Mouse (Mus musculus): ENCODE measurements around the gene Ugt1a6b. TPM values are rescaled to one million over a fixed set of nuclear protein-coding genes. Genes with fewer than 3 reads are reported as not detected.

Gene Ugt1a6b
- polyA plus RNA-seq, 1 experiment from 2014 or later: 10.9 TPM

- WGBS (ENCODE audit: insufficient replicate concordance): 32% methylated on average over 5 of the region's 5 CpGs
- H3K9me3 ChIP-seq (replicated peaks): peaks cover 37% of the 10 kb centered on the region; the same call in 1 of the 2 replicates
These were observed 123.8 kb downstream of the Ugt1a6b start, which contains the start of gene Mroh2a for GRCm38 (mm10) chr1:88226670-88227379. Gene Mroh2a (plus strand): TSS chr1:88226986.

GRCm38 (mm10) chr1:88227482-88227881 lies 124.4 kb downstream of the Ugt1a6b start:
- no peak overlapping the region for H3K4me2 ChIP-seq
- 40% methylated on average over 2 of the region's 2 CpGs for WGBS (ENCODE audit: insufficient replicate concordance)
- no peaks in the 10 kb centered on the region for H3K27me3 ChIP-seq
- ATAC-seq (ENCODE audit: insufficient read depth): no peak
- no peak overlapping the region for H3K9ac ChIP-seq
- peaks cover 38% of the 10 kb centered on the region; the same call in 1 of the 2 replicates for H3K9me3 ChIP-seq (replicated peaks)
- H3K4me3 ChIP-seq (replicated peaks): no peak overlapping the region
- no peaks in the 10 kb centered on the region for H3K36me3 ChIP-seq (replicated peaks)
- H3K4me1 ChIP-seq (replicated peaks): no peaks in the 10 kb centered on the region
- no peak overlapping the region for H3K27ac ChIP-seq (replicated peaks)

More at GRCm38 (mm10) chr1:88226670-88227379, 123.8 kb downstream of the Ugt1a6b start, which contains the start of gene Mroh2a:
- H3K4me1 ChIP-seq (replicated peaks): no peaks in the 10 kb centered on the region
- 0 out of 2 replicates have a peak, but pooled peaks have one; percentile 8 for ATAC-seq (ENCODE audit: insufficient read depth)
- no peaks in the 10 kb centered on the region for H3K27me3 ChIP-seq
- H3K36me3 ChIP-seq (replicated peaks): no peaks in the 10 kb centered on the region
- H3K27ac ChIP-seq (replicated peaks): no peak within 1 kb of the TSS
- H3K9ac ChIP-seq: no peak within 1 kb of the TSS
- no peak within 1 kb of the TSS for H3K4me2 ChIP-seq
- H3K4me3 ChIP-seq (replicated peaks): no peak within 1 kb of the TSS

- WGBS (ENCODE audit: insufficient replicate concordance): 55% methylated on average over 7 of the region's 7 CpGs
- no peak overlapping the region for H3K4me3 ChIP-seq (replicated peaks)
- no peak overlapping the region for H3K4me2 ChIP-seq
- no peaks in the 10 kb centered on the region for H3K36me3 ChIP-seq (replicated peaks)
- ATAC-seq (ENCODE audit: insufficient read depth): no peak
- H3K9me3 ChIP-seq (replicated peaks): peaks cover 45% of the 10 kb centered on the region; the same call in 1 of the 2 replicates
- H3K27me3 ChIP-seq: no peaks in the 10 kb centered on the region
- H3K27ac ChIP-seq (replicated peaks): no peak overlapping the region
- H3K4me1 ChIP-seq (replicated peaks): no peaks in the 10 kb centered on the region
- H3K9ac ChIP-seq: no peak overlapping the region
These were observed 125.1 kb downstream of the Ugt1a6b start for GRCm38 (mm10) chr1:88228121-88228520.

GRCm38 (mm10) chr1:88229566-88229965 lies 126.5 kb downstream of the Ugt1a6b start:
- H3K4me3 ChIP-seq (replicated peaks): no peak overlapping the region
- WGBS (ENCODE audit: insufficient replicate concordance): 58% methylated on average over 3 of the region's 3 CpGs
- H3K27ac ChIP-seq (replicated peaks): no peak overlapping the region
- no peak overlapping the region for H3K4me2 ChIP-seq
- H3K27me3 ChIP-seq: no peaks in the 10 kb centered on the region
- no peaks in the 10 kb centered on the region for H3K4me1 ChIP-seq (replicated peaks)
- ATAC-seq (ENCODE audit: insufficient read depth): no peak
- H3K9me3 ChIP-seq (replicated peaks): peaks cover 46% of the 10 kb centered on the region; the same call in 1 of the 2 replicates
- H3K9ac ChIP-seq: no peak overlapping the region
- no peaks in the 10 kb centered on the region for H3K36me3 ChIP-seq (replicated peaks)

- no peak overlapping the region for H3K9ac ChIP-seq
- H3K4me2 ChIP-seq: no peak overlapping the region
- 65% methylated on average over 5 of the region's 5 CpGs for WGBS (ENCODE audit: insufficient replicate concordance)
- H3K36me3 ChIP-seq (replicated peaks): no peaks in the 10 kb centered on the region
- no peaks in the 10 kb centered on the region for H3K4me1 ChIP-seq (replicated peaks)
- no peaks in the 10 kb centered on the region for H3K27me3 ChIP-seq
- ATAC-seq (ENCODE audit: insufficient read depth): no peak
- no peak overlapping the region for H3K4me3 ChIP-seq (replicated peaks)
- H3K27ac ChIP-seq (replicated peaks): no peak overlapping the region
- peaks cover 47% of the 10 kb centered on the region; the same call in 1 of the 2 replicates for H3K9me3 ChIP-seq (replicated peaks)
These were observed 126.9 kb downstream of the Ugt1a6b start for GRCm38 (mm10) chr1:88229986-88230385.

- WGBS (ENCODE audit: insufficient replicate concordance): 58% methylated on average over 7 of the region's 7 CpGs
- Histone ChIP-seq H3K36me3 (replicated peaks) (no peaks in the 10 kb centered on the region), H3K9me3 (replicated peaks) (peaks cover 50% of the 10 kb centered on the region; the same call in 1 of the 2 replicates), H3K4me2 (no peak overlapping the region), H3K4me3 (replicated peaks) (no peak overlapping the region), H3K4me1 (replicated peaks) (no peaks in the 10 kb centered on the region), H3K27me3 (no peaks in the 10 kb centered on the region), H3K27ac (replicated peaks) (no peak overlapping the region), H3K9ac (no peak overlapping the region)
- no peak for ATAC-seq (ENCODE audit: insufficient read depth)
These were observed 127.4 kb downstream of the Ugt1a6b start for GRCm38 (mm10) chr1:88230421-88230820.

- no peak for ATAC-seq (ENCODE audit: insufficient read depth)
- H3K9ac ChIP-seq: no peak overlapping the region
- no peak overlapping the region for H3K4me3 ChIP-seq (replicated peaks)
- no peak overlapping the region for H3K4me2 ChIP-seq
- H3K27ac ChIP-seq (replicated peaks): no peak overlapping the region
- no peaks in the 10 kb centered on the region for H3K4me1 ChIP-seq (replicated peaks)
- no peaks in the 10 kb centered on the region for H3K27me3 ChIP-seq
- no peaks in the 10 kb centered on the region for H3K36me3 ChIP-seq (replicated peaks)
- 55% methylated on average over 6 of the region's 6 CpGs for WGBS (ENCODE audit: insufficient replicate concordance)
- H3K9me3 ChIP-seq (replicated peaks): peaks cover 52% of the 10 kb centered on the region; the same call in 1 of the 2 replicates
These were observed 128.1 kb downstream of the Ugt1a6b start for GRCm38 (mm10) chr1:88230981-88231802.

- Histone ChIP-seq H3K4me2 (no peak overlapping the region), H3K36me3 (replicated peaks) (no peaks in the 10 kb centered on the region), H3K4me3 (replicated peaks) (no peak overlapping the region), H3K4me1 (replicated peaks) (no peaks in the 10 kb centered on the region), H3K9ac (no peak overlapping the region), H3K27me3 (no peaks in the 10 kb centered on the region), H3K9me3 (replicated peaks) (peaks cover 45% of the 10 kb centered on the region; the same call in 1 of the 2 replicates), H3K27ac (replicated peaks) (no peak overlapping the region)
- no peak for ATAC-seq (ENCODE audit: insufficient read depth)
- WGBS (ENCODE audit: insufficient replicate concordance): 49% methylated on average over 7 of the region's 7 CpGs
These were observed 128.9 kb downstream of the Ugt1a6b start for GRCm38 (mm10) chr1:88231803-88232499.

GRCm38 (mm10) chr1:88232664-88233380 lies 129.8 kb downstream of the Ugt1a6b start:
- ATAC-seq (ENCODE audit: insufficient read depth): no peak
- 43% methylated on average over 3 of the region's 3 CpGs for WGBS (ENCODE audit: insufficient replicate concordance)
- Histone ChIP-seq H3K27ac (replicated peaks) (no peak overlapping the region), H3K4me2 (no peak overlapping the region), H3K4me3 (replicated peaks) (no peak overlapping the region), H3K36me3 (replicated peaks) (no peaks in the 10 kb centered on the region), H3K9me3 (replicated peaks) (peaks cover 42% of the 10 kb centered on the region), H3K4me1 (replicated peaks) (no peaks in the 10 kb centered on the region), H3K27me3 (no peaks in the 10 kb centered on the region), H3K9ac (no peak overlapping the region)

- Histone ChIP-seq H3K9ac (no peak overlapping the region), H3K9me3 (replicated peaks) (peaks cover 50% of the 10 kb centered on the region), H3K4me3 (replicated peaks) (no peak overlapping the region), H3K4me1 (replicated peaks) (no peaks in the 10 kb centered on the region), H3K36me3 (replicated peaks) (no peaks in the 10 kb centered on the region), H3K4me2 (no peak overlapping the region), H3K27me3 (no peaks in the 10 kb centered on the region), H3K27ac (replicated peaks) (no peak overlapping the region)
- 50% methylated on average over 14 of the region's 14 CpGs for WGBS (ENCODE audit: insufficient replicate concordance)
- ATAC-seq (ENCODE audit: insufficient read depth): no peak
These were observed 130.6 kb downstream of the Ugt1a6b start for GRCm38 (mm10) chr1:88233421-88234247.
